Mouse (Mus musculus) frontal cortex, adult 2 months (tissue): Measurements from ENCODE around the gene Mapk9. TPM values are rescaled to one million over a fixed set of nuclear protein-coding genes. Genes with fewer than 3 reads are reported as not detected.

Experiments
- DNase-seq, 2 experiments: peaks; one replicate each; pipeline ENCODE4 v3.0.0; 2022; ENCODE audit warnings: low spot score in 1 of 2; ENCODE audit errors: extremely low spot score in 1 of 2
- polyA plus RNA-seq: library from polyadenylated mRNA; depleted of rRNA; stranded (reverse); fragments of >200 nt; gene quantifications from 2 replicates; pipeline ENCODE4 v1.2.3, GENCODE M21; 2012

Gene Mapk9
- polyA plus RNA-seq, 1 experiment: 129 TPM

DNA sequence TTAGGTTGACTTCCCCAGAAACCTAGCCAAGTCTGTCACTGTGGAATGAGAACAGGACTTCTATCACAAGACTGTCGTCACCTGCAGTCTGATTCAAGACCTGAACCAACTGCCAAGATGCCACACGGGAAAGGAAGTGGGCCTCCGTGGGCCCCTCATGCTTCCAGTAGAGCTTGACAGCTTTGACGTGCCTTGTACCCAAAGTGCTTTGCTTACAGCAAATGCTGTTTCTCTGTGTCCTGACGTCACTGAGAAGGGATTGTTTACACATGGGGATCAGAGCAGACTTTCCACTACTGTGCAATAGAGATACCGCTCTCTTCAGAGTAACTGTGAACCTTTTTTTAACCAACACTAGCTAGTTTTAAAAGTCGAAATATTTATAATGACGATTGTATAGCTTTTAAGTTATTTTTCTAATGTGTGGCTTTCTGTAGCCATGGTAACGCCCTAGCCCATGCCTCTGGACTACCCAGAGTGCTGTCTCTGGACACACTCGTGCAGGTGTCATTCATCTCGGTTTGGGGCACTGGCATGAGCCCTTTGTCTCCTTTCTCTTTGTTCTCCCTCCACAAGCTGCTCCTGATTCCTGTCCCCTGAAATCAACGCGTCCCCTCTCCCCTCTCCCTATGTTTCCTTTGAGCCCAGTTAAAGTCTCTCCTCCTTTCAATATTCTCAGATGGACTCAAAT is 8.7 kb upstream of the Mapk9 start:
- DNase-seq: no peak

DNA sequence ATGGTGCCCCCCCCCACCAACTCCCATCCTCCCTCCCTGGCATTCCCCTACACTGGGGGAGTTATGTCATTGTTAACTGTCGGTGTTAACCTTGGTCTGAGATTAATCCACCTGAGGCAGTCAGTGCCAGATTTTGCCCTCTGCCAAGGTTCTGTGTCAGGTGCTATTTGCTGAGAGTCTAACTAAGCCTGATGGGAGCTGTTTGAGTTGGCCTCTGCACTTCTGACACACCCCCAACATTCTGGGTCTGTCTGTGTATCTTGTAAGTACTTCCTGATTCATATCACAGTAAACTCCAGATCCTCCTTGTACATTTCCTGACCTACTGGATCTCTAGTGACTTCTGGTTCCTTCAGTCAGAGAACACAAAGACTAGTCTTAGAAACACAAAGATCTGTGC is 5.9 kb upstream of the Mapk9 start:
- DNase-seq: no peak

DNA sequence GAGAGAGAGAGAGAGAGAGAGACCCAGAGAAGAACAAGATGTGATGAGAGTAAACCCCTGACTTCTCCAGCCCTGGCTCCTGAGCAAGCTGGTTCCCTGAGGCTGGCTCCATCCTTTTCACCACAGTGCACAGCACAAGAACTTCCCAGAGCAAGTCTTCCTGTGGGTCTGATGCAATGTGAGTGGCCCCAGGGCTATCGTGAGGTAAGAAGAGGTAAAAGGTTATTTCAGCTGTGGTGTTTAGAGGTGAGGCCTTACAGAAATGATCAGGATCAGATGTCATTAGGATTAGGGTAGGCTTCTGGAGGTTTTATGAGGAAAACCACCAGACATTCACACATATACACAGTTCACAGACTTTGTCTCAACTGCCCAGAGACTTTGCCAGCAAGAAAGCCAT is 4.7 kb upstream of the Mapk9 start:
- no peak for DNase-seq

DNA sequence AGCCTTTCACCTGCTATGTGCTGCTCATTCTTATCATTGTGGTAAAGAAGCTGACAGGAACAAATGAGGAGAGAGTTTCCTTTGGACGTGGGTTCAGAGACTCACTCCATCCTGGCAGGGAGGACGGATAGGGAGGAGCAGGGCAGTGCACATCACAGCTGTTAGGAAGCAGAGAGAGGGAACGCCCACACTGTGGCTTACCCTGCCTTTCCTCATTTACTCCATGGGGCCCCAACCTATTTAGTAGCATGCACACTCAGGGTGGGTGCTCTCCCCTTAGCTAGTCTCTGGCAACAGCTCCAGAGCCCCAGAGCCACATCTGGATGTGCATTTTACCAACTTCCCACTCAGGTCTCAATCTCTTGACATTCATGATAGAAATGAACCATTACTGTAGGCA is 3.8 kb upstream of the Mapk9 start:
- no peak for DNase-seq

DNA sequence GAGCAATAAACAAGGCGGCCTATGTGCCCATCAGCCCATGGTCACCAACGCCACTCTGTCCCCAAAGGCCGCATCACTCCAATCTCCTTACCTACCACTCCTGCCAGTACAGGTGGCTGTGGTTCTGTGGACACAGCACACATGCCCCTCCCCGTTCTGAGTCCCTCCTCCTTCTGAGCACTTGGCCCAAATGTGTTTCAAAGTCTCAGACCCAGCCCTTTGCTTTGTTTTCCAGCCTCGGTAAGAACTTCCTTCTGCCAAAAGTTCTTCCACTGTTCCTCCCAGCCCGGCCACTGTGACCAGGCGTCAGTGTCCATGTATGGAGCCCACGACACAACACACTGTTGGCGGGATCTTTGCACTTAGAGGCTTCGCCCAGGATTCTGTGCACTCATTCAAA is 2.2 kb upstream of the Mapk9 start:
- DNase-seq: no peak

DNA sequence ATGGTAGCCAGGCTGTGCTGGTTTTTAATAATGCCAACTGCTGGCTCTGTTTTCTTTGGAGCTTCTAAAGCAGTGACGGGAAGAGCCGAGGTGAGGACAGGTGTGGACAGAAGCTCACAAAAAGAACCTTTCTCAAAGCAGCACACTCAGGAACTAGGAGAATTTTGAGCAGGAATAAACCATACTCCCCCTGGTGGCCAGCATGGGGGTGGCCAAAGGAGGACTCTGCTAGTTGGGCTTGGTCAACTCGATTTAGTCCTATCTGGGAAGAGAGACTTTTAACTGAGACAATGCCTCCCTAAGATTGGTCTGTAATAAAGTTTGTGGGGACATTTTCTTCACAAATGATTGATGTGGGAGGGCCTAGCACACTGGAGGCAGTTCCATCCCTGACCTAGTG is 1.6 kb upstream of the Mapk9 start:
- peak in 1 of 2 experiments; percentile 81 for DNase-seq

DNA sequence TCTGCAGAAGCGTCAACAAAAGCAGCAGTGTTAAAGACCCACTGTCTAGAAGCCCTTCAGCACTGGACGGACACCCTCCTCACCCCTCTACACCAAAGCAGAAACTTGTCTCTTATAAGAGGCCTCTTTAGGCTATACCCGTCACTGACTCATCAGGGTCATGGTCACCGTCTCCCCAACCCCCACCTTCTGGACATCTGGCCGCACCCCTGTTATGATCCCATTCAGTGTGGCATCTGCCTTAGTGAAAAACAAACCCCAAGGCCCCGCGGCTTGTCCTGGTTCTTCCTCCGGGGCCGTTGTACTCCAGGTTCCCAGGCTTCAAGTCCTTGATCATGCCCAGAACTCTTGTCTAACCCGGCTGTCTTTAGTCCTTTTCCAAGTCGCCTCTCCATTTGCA is 593 bp upstream of the Mapk9 start:
- DNase-seq: no peak

DNA sequence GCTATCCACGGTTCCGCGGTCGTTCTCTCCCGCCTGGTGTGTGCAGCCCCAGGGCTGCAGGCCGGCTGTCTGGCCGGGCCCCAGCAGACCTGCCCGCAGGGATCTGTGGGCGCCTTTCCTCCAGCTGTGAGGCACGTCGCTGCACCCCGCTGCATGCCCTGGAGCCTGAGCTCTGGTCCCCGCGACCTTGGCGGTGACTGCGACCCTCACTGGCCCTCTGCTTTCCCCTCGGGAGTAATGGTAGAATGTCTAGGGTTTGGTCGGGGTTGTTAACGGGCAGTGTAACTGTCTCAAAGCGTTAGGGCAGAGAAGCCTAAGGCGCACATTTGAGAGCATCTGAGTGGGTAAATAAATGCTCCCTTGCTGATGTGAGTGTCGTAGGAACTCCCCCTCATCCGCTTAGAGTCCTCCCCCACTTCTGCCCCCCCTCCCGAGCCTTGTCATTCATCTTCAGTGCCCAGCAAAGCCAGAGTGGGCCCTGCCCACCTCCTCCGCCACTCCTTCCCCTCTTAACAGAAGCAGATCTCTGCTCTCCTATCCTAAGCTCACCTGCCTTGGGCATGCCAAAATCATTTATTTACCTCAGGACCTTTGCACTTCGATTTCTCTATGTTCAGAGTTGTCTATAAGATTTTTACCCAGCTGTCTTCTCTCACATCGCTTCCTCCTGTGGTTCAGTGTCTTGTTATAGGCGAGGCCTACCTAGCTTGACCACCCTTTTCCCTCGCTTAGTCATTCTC is 690 bp downstream of the Mapk9 start:
- peak in 1 of 2 experiments; percentile 25 for DNase-seq

DNA sequence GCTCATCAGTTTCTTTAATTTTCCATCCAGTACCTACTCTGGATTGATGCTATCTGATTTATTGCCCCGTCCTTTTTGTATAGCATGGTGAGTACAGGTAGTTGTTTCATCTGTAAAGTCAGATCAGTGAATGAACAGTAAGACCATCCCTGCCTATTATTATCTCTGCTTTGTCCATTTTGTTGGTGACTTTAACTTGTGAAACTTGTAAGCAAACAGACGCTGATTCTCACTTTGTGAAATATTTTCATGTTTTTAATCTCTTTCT is 1.2 kb downstream of the Mapk9 start:
- no peak for DNase-seq

DNA sequence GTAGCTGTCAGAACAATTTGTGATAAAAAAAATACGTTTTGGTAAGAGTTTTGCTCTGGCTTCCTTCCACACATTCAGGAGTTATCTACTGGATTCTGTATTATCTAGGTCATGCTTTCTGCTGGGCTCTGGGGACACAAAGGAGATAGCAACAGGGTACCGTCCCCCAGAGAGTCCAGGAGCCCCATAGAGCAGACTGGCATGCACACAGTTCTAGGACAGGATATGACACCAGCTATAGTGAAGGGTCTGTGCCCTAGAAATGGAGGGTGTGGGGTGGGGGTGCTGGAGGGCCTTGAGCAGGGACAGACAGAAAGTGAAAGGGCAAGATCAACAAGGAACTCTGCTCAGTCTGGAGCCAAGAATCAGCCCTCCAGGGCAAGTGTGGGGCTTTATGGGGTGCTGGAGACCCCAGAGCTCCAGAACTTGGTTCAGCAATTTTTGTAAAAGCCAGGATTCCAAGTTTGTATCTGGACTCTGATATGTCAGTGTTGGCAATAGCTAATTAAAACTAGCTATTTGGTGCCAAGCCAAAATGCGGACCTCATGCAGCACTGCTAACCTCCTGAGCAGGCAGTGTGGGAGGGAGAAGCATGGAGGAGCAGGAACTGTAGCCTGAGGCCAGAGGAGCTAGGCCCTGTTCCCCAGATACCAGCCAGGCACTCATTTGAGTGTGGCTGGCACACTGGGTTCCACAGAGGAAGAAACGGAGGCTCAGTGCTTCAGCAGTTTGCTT is 1.7 kb downstream of the Mapk9 start:
- peak in 1 of 2 experiments; percentile 17 for DNase-seq

DNA sequence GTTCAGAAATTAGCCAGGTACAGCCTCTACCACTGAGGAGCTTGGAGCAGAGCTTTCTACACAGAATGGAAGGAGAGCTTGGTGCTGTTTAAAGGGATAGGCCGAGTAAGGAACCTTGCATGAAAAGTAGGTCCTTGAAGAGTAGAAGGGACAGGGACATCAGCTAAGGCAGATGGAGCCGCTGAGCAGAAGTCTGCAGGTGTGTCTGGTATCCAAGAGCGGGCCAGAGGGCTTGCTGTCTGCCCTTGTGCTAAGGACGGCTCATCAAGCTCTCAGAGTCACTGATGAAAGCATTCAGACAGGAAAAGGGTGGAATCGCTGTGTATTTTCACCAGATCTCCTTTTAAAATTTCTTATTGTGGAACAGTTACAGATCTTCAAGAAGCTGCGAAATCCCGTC is 3.8 kb downstream of the Mapk9 start:
- DNase-seq: no peak

DNA sequence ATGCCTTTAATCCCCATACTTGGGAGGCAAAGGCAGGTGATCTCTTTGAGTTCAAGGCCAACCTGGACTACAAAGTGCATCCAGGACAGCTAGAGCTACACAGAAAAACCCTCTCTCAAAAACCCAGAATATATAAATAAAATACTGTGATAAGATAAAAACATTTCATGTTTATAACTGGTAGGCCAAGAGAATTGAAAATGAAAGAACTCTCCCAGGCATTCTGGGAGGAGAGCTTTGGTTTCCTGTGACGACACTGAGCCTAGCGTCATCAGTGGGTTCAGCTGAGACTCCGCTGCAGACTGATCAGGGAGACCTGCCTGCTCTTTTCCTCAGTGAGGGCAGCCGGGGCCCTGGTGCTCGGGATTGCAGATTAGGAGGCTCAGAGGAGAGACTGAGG is 8.6 kb downstream of the Mapk9 start:
- no peak for DNase-seq

DNA sequence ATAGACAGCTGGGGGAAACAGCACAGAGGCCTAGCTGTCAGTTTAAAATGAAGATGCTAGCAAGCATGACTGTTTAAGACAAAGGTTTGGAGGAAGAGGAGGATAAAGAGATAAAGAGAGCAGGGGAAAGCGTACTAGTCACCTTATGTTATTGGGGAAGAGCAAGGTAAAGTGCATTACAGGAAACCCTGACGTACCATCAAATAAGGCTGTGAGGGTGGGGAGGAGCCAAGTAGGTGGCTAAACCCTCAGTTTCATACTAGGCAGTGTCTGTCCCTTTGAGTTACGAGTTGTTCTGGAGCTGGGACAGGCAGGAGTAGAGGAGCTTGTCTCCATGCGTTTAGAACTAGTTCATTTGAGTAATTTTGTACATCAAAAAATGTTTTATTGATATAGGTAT is 14.6 kb downstream of the Mapk9 start:
- no peak for DNase-seq

DNA sequence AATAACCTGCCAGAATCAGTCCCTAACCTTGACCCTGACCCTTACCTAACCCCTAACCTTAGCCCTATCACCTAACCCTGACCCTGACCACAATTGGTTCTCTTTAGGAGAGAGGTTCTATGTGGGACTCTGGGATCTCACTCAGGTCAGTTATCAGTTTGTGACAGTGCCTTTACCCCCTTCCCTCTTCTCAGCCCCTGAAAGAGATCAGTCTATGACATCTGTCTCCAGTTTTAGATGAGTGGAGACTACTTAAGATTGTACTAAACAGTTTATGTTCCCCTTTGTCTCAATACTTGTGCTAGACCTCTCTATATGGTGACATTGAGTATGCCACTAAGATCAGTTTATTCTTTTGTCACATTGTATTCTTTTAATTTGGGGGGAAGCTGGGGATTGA is 17.4 kb downstream of the Mapk9 start:
- no peak for DNase-seq

DNA sequence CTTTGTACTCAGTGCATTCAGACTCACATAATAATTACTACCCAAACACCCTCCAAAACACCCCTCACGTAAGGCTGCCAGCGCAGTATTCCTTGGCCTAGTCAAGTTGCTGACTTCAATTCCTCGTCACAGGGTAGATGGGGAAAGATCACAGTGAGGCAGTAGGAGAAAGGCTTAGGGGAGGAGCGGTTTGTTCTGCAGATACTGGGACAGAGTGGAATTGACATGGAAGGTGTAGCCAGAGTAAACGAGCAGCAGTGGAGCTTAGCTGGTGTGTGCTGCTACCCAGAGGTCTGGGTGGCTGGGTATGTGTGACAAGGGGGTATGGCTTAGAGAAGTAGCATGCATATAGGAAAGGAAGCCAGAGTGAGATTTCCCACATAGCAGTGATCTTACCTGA is 20.8 kb downstream of the Mapk9 start:
- DNase-seq: no peak

DNA sequence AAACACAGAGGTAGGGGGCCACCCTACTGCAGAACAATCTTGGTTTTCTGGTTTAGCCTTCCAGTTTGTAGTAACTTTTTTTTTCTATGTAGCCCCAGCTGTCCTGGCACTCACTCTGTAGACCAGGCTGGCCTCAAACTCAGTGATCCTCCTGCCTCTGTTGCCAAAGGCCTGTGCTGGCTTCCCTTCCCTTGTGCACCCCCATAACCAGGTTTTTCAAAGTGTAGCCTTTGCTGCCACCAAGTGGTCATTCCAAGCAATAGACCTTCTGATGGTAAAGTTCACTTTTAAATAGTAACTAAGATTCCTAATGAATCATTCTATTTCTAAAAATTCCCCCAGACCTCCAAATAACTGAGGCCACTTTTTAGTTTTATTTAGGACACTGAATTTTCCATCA is 23.2 kb downstream of the Mapk9 start:
- peak in 1 of 2 experiments; percentile 75 for DNase-seq

DNA sequence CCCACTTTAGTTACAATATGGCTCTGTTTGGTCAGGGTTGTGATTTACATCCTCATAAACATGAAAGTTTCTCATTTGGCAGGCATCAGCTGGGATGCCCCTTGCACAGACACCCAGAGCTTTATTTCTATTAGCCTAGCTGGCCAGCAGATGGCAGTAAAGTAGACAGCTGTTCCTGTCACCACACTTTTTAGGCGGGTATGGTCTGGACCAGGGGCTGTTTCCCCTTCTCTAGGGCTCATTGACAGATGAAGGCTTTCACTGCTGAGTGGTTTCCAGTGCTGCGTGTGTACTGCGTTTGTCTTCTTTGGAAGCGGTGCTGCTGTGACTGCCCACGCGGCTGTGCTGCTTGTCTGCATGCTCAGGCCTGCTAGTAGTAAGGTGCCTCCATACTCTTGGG is 25.4 kb downstream of the Mapk9 start:
- peak in 1 of 2 experiments; percentile 70 for DNase-seq

DNA sequence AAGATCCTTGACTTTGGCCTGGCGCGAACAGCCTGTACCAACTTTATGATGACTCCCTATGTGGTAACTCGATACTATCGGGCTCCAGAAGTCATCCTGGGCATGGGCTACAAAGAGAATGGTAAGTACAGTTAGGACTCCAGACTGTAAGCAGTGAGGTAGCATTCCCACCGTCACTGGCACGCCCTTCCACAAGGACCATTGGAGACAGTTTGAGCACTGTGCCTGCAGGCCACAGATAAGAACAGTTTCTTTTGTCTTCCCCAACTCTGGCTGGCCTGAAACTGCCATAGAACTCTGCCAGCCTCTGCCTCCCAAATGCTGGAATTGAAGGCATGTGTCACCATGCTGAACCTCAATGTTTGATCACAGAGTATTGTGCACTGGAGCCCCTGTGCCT is 26.2 kb downstream of the Mapk9 start:
- no peak for DNase-seq

DNA sequence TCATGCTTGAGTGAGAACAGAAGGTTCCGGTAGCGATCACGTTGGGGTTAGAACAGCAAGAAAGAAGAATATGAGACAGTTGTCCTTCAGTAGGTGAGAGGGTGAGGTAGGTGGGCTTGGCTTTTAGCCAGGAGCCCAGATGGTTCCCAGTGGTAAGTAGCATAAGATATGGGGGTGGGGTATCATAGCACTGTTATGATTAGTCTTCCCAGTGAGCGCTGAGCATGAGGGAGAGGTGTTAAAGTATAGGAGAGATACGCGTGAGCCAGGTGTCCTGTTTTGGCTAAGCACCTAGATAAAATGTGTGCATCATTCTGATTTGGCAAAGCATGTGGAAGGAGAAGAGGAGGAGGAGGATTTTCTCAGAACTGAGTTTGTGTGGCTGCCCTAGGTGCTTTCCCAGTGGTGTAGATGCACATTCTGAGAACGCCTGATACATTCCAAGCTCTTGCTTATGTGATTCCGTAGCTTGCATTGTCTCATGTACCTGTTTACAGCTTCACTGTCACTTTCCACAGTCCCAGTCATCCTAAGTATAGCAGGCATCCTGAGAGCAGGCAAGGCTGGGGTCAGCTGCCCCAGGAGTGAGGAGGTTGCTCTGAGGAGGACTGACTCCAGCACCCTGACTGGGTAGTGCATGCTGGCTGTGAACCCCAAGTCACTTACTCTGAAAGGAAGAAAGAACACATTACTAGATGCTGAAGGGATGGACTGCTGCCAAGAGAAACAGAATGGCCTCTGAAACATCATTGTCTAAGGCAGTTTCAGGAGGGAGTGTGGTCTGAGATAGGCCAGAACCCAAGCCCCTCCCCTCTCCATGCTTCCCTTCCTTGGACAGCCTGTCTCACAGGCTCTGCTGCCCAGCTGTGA is 30.6 kb downstream of the Mapk9 start:
- DNase-seq: peak; percentile 54 to 55

DNA sequence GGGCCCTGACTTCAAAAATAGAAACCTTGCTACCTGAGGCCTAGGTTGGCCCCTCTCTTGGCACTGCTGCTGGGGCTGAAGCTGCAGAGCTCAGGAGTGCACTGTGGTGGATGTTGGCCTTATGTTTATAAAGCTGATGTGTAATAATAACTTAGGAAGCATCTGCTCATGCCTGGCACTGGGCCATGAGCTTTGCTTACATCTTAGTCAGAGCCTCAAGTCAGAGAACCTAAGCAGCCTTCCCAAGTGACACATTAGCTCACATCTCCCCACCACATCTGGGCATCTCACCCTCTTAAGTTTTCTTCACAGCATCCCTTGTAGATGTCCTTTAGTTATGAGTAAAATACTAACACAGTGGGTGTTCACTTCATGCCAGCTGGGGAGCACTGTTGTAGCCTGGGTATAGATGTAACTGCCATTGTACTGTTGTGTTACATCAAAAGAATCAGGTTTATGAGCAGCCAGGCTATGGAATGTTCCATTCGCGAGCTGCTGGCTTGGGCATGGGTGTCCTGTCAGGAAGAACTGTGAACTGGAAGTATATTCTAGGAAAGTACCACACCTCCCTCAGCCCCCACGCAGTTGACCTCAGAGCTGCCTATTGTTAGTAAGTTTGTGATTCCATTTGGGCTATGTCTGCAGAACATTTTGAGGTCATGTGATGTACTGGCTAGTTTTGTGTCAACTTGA is 33.5 kb downstream of the Mapk9 start:
- DNase-seq: peak in 1 of 2 experiments; percentile 50
